Mouse (Mus musculus) spleen, embryonic (tissue): ENCODE measurements at regions not wholly inside any gene's neighbourhood (a gene's known extent, or its start where the extent isn't known, plus 50 kb on each side); places are given as distances from the start of the nearest gene placed in this dataset.

Experiments used
- CTCF ChIA-PET: fragments of 350-600 bp; sonication (Branson Sonifier 250); formaldehyde crosslinking; loops from one replicate; lab custom pipeline; 2022; lab: Charles Lee

- CTCF ChIA-PET = interaction anchor here (0.6 kb wide), 1 partner anchor 365 kb away, joined by 3 read pairs; no protein-coding TSS in a partner anchor
Observed at GRCm38 (mm10) chr4:29034406-29034805, 221.5 kb downstream of the Epha7 start.

GRCm38 (mm10) chr4:29039993-29040392 lies 227.1 kb downstream of the Epha7 start:
- CTCF ChIA-PET = no interaction called here

- CTCF ChIA-PET = no interaction called here
Observed at GRCm38 (mm10) chr4:29068678-29069621, 256.0 kb downstream of the Epha7 start.

GRCm38 (mm10) chr4:29074204-29074603 lies 261.3 kb downstream of the Epha7 start:
- CTCF ChIA-PET = no interaction called here

- CTCF ChIA-PET = no interaction called here
Observed at GRCm38 (mm10) chr4:29074851-29075250, 261.9 kb downstream of the Epha7 start.

GRCm38 (mm10) chr4:29076683-29077082 lies 263.8 kb downstream of the Epha7 start:
- CTCF ChIA-PET = no interaction called here

- CTCF ChIA-PET = no interaction called here
Observed at GRCm38 (mm10) chr4:29078391-29078790, 265.5 kb downstream of the Epha7 start.

GRCm38 (mm10) chr4:29083545-29084290 lies 270.8 kb downstream of the Epha7 start:
- CTCF ChIA-PET = no interaction called here

GRCm38 (mm10) chr4:29090949-29091348 lies 278.0 kb downstream of the Epha7 start:
- CTCF ChIA-PET = no interaction called here

GRCm38 (mm10) chr4:29091495-29092211 lies 278.7 kb downstream of the Epha7 start:
- CTCF ChIA-PET = no interaction called here

GRCm38 (mm10) chr4:29102373-29102772 lies 289.4 kb downstream of the Epha7 start:
- CTCF ChIA-PET = no interaction called here

- CTCF ChIA-PET = no interaction called here
Observed at GRCm38 (mm10) chr4:29103414-29103813, 290.5 kb downstream of the Epha7 start.

GRCm38 (mm10) chr4:29112552-29112951 lies 299.6 kb downstream of the Epha7 start:
- CTCF ChIA-PET = no interaction called here

GRCm38 (mm10) chr4:29117025-29117424 lies 304.1 kb downstream of the Epha7 start:
- CTCF ChIA-PET = interaction anchor here (0.7 kb wide), 1 partner anchor 18 kb away, joined by 4 read pairs; no protein-coding TSS in a partner anchor

GRCm38 (mm10) chr4:29117926-29118325 lies 305.0 kb downstream of the Epha7 start:
- CTCF ChIA-PET = no interaction called here

GRCm38 (mm10) chr4:29118679-29119479 lies 305.9 kb downstream of the Epha7 start:
- CTCF ChIA-PET = no interaction called here

GRCm38 (mm10) chr4:29119480-29120153 lies 306.7 kb downstream of the Epha7 start:
- CTCF ChIA-PET = no interaction called here

GRCm38 (mm10) chr4:29123697-29124377 lies 310.9 kb downstream of the Epha7 start:
- CTCF ChIA-PET = no interaction called here

- CTCF ChIA-PET = no interaction called here
Observed at GRCm38 (mm10) chr4:29130485-29130884, 317.6 kb downstream of the Epha7 start.
